Mouse (Mus musculus) adrenal gland, postnatal 25 days (tissue): ENCODE data around the gene Ccnd3. TPM values are rescaled to one million over a fixed set of nuclear protein-coding genes. Genes with fewer than 3 reads are reported as not detected.
A peak's percentile ranks its signal among the peaks of the same experiment; 100 is the strongest.

Experiments used
- DNase-seq: peaks from one replicate; pipeline ENCODE4 v3.0.0; 2021; ENCODE audit warnings: mixed read lengths
- total RNA-seq: library from RNA; stranded (reverse); gene quantifications from 2 replicates; pipeline ENCODE4 v1.2.3, GENCODE M21; 2021

Ccnd3 gene
- total RNA-seq, 1 experiment from 2014 or later = 385 TPM

DNA sequence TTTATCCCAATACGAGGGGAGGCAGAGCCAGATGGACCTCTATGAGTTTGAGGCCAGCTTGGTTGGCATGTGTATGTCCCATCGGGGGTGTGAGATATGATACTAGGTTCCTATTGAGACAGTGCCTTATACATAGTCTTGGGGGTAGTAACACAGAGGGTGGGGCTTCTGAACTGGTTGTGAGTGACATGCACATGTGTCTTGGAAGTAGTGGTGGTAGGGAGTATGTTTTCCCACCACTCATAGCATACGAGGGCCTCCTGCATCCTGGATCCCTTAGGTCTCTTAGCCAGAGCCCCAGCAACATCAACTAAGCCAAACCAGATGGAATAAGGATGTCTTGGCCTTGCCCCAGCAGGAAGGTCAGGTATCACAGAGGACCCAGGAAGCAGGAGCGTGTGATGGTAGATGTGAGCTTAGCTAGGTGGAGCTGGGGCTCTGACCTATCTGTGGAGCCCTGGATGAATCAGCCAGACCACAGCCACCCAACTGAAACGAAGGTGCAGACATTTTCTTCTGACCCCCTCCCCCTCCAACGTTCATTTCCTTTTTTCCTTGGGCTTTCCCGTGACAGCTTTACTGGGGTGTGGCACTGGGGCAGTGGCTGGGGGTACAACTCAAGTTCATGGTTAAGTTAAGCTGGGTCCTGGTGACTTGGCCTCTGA lies 10.5 kb downstream of the Ccnd3 start:
- no peak for DNase-seq

DNA sequence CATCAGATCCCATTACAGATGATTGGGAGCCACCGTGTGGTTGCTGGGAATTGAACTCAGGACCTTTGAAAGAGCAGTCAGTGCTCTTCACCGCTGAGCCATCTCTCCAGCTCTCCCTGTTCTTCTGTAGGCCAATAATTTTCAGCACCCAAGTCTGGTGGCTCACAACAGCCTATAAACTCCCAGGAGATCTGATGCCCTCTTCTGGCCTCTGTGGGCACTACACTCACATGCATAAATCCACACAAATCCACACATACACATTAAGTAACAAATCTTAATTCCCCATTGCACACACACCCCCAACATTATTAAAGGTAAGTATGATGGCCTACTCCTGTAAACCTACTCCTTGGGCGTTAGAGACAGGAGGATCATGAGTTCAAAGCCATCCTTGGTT lies 11.4 kb downstream of the Ccnd3 start:
- no peak for DNase-seq

DNA sequence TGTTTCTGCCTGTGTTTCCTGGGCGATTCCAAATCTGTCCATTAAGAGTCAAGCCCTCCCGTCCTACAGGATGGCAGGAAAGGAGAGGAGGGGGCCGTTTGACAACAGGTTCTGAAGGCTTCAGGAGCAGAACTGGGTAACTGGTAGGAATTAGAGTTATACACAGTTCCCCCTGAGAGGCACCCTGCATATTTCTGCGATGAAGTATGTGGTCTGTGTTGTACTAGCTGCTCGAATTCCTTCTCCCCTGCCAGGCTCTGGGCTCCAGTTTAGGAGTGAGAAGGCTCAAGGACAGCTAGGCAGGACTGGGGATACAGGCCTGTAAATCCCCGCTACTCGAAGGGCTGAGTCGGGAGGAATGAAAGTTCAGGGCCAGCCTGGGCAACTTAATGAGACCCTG lies 13.4 kb downstream of the Ccnd3 start:
- peak; percentile 28 for DNase-seq

DNA sequence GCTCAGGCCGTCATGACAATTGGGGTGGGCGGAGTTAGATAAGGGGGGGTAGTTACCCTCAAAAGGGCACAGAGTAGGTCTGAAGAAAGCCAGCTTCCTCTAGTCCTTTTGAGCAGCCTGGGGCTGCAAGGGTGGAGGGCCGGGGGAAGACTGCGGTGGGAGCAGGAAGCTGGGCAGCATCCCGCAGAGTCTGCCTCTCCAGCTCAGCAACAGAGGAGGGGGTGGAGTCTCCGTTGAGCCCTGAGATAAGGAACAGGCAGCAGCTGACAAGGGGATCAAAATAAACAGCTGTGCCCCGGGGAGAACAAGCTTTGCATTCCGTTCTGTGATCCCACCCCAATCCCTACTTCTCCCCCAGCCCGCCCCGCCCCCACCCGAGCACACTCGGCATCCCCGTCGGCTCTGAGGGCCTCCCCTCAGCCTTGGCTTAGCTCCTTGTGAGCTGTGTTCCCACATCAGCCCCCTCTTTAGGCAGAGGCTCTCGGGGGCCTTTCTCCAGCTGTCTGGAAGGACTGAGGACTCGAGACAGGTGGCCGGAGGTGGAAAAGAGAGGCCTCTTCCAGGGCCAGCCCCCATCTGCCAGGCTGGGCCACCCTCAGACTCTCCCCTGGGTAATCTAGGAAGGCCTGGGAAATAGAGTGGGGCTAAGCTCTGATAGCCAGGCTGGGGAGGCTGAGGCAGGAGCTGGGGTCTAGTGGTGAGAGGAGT lies 16.9 kb downstream of the Ccnd3 start:
- peak; percentile 31 for DNase-seq

DNA sequence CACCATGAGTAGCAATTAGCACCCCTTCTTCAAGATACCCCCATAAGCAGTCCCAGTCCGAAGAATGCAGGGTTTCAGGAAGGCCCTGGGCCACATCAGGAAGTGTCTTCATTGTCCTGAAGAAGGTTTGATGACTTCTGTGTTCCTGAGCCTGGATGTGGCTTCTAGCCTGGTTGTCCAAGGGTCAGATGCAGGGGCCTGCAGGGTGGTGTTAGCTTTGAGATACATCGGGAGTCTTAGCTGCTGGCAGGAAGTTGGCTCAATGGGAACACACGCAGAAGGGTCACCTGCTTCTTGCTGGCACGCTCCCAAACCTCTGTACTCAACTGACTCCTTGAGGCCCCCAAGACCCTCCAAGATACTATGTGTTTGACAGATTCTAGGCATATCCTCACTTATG lies 17.7 kb downstream of the Ccnd3 start:
- DNase-seq = no peak

DNA sequence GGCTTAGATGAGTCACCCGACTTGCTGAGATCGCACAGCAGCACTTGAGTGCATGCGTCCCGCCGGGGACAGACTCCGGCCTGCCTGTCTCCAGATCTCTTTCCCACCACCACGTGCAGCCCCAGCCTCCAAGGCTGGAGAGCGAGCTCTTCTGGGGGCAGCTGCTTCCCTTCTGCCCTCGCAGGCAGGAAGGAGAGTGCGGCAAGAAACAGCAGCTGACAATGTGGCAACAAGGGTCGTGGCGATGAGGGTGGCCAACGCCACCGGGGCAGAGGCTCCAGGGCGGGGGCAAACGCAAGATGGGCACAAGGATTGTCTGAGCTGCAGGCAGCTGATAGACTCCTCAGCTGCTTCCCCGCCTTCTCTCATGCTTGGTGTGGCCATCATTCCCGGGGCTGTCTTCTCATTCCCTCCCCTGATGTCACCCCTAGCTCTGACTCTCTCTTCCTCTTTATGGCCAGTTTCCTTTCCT lies 18.4 kb downstream of the Ccnd3 start:
- DNase-seq = peak; percentile 45

DNA sequence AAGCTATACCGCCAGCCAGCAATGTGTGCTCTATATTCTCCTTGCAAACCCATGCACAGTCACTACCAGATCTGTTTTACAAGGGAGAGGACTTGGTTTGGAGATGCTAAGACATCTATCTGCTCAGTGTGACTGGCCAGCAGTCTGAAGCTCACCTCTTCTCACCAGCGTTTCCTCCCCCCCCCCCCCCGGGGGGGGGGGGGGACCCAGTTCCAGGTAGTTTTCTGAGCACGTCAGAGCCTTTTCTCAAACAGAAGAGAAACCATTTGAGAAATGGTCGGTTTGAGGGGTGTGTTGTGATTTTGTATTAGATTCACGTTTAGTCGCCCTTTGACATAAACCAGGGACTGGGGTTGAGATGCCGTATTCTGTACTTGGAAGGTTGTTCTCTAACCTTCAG lies 19.2 kb downstream of the Ccnd3 start:
- DNase-seq = no peak

DNA sequence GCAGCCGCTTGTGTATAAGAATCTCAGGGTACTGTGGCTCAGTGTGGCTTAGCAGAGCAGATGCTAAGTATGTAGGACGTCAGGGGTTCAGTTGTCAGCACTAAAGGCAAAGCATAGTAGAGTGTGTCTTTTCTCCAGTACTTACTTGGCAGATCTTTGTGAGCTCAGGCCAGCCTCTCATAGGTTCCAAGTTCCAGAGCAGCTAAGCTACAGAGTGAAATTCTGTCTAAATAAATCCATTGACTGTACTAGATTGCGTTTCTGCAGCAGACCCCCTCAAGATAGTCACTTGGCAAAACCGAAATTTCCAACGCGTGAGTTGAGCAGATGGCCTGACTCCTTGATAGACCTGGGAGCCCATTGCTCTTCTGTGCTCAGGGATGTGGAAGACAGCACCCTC lies 20.1 kb downstream of the Ccnd3 start:
- DNase-seq = no peak

DNA sequence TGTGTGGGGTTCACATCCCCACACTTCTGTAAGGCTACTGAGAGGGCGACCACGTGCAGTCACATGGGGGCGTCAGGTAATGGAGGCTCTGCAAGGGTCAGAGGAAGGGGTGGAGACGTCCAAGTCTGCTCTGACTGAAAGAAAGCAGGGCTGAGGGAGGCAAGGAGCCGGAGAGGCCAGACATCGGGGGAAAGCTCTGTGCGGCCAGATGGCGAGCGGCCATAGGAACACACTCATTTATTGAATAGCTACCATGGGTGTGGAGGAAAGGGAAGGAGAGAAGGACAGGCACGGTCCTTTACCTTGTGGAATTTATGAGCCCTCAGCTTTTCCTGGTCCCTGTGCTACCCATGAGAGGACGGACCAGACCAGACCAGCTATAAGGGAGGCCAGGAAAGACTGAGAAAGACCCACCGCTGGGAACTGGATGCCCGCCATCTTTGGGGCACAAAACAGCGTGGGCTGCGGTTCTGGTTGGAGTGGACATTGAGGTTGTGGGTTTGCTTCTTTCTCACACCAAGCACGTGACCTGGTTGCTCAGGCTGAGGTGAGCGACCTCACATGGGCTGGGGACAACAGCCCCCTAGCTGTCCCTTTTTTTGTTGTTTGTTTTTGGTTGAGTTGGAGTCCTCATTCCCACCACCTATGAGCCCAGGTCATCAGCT lies 22.1 kb downstream of the Ccnd3 start:
- DNase-seq = no peak

DNA sequence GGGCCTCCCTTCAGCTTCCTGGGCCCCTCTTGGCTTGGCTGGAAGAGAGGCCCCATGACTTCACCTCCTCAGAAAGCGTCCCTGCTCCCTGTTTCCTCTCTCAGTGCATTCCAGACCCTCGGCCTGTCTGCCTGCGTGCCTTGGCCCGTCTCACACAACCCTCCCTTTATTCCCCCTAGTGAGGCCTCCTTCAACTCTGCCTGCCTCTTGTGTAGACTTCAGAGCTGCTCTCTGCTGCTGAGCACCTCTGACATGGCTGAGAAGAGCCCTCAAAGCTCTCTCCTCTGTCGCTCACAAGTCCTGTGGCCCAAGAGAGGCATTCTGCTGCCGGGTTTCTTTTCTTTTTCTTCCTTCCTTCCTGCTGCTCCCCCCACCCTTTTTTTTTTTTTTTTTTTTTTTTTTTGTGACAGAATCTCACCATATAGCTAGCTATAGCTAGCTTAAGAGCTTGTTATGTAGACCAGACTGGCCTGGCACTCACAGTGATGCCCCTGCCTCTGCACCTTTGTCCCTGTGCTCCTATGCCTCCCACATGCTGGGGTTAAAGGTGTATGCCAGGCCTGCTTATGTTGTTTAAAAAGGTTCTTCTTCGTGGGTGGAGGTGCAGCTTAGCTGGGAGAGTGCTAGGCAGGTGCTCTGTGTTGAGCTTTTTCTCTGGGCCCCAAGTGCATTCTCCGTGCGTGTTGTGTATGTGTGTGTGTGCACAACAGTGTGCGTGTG lies 22.9 kb downstream of the Ccnd3 start:
- DNase-seq = no peak

DNA sequence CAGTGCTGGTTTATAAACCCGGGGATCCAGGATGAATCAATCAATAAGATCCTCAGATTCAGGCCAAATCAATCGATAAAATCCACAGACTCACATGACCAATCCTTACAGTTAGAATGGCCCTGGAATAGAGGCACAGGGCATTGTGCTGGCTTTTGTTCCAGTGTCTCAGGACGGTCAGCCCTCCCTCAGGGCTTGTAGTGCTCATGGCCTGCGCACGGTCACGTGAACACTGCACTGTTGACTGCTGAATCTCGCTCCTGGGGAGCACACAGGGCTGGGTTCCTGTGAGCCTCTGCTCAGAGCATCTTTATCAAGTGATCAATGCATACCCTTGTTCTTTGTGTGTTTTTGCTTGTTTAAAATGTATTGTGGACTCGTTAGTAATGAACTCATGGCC lies 24.1 kb downstream of the Ccnd3 start:
- no peak for DNase-seq

DNA sequence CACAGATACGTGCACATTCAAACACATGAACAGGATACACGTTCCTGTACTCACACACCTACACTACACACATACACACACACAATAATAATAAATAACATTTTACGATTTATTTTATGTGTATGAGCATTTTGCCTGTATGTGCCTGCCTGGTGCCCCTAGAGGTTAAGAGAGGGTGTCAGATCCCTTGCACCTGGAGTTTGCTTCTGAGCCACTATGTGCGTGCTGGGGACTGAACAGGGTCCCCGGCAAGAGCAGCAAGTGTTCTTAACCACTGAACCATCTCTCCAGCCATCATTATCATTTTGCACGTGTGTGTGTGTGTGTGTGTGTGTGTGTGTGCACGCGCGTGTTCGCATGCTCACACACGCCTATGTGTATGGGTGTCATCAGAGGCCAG lies 24.7 kb downstream of the Ccnd3 start:
- no peak for DNase-seq

DNA sequence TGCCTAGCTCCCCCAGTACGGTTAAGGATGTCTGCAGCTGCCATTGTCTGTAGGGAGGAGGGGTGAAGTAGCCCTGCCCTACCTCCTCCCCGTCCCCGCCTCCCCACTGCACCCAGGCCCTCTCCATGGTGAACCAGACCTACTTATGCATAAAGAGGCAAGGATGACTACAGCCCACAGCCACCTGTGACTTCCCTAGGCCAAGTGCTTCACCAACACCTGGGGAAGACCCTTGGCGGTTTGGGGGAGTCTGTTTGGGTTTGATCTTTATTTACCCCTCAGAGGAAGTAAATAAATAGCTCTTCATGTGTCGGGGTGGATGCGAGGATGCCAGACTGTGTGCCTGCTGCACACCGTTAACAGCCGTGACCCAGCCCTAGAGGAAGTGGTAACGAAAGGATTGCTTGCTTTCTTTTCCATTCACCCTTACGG lies 26.6 kb downstream of the Ccnd3 start:
- no peak for DNase-seq

DNA sequence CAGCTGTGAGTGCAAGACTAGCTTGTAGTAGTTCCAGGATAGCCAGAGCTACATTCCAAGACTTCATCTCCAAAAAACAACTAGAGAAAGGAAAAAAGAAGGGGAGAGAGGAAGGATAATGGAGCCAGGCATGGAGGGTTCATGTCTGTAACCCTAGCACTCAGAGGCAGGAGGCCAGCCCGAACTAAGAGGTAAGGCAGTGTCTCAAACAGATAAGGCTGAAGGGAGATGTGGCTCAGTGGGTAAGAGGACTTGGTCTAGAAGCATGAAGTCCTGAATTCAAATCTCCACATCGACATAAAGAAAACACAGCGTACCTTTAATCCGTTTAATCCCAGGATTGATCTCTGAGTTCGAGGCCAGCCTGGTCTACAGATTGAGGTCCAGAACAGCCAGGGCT lies 27.5 kb downstream of the Ccnd3 start:
- no peak for DNase-seq

DNA sequence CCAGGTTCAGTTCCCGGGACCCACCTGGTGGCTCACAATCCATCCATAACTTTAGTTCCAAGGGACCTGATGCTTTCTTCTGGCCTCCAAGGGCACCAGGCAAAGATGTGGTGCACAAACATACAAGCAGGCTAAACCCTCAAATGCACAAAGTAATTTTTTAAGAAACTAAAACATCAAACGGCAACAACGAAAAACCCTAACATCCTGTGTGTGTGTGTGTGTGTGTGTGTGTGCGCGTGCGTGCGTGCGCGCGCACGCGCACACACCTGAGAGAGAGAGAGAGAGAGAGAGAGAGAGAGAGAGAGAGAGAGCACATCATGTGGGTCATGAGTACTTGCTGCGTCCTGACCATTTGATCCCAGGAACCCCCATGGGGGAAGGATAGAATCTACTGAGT lies 28.8 kb downstream of the Ccnd3 start:
- DNase-seq = no peak

DNA sequence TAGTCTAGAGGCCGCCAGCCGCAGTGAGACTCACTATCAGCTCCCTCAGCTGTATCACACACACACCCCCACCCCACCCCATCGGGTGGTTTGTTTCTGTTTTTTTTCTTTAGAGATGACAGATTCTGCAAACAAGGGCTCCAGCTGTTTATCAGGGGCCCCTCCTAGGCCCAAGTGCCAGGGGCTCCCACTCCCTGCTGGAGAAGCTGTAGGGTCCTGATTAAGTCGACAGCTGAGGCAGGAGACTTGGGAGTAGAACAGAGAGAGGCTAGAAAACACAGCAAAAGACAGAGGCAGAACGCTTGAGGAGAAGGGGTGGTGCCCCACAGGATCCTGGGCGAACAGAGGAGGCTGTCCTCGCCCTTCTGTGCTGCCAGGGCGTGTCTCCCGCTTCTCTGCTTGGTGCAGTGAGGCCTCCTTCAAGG lies 31.0 kb downstream of the Ccnd3 start:
- DNase-seq = no peak

DNA sequence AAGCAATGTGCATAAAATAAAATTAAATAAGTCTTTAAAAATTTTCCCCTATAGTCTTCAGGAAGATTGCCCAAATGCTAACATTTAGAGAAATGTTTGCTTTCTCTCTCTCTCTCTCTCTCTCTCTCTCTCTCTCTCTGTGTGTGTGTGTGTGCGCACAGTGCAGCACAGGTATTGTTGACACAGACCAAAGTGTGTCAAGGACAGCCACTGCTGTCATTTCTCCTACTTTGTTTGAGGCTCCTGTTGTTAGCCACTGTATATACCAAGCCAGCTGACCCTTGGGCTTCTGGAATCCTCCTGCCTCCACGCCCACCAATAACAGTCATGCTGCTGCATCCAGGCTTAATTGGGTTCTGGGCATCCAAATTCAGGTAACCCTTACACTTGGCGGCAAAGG lies 33.2 kb downstream of the Ccnd3 start:
- DNase-seq = no peak

DNA sequence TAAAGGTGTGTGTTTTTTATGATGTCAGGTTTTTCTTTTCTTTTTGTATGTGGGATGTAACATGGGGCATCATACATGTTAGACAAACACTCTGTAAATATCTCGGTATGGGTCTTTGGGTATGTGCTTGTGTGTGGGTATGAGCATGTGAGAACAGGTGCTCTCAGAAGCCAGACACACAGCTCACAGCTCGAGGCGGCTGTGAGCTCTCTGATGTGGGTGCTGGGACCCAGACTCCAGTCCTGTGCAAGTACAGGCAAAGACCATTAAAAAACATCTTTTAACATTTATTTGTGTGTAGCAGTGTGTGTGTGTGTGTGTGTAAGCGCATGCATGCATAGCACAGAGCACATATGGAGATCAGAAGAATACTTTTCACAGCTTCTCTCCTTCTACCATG lies 34.3 kb downstream of the Ccnd3 start:
- no peak for DNase-seq

DNA sequence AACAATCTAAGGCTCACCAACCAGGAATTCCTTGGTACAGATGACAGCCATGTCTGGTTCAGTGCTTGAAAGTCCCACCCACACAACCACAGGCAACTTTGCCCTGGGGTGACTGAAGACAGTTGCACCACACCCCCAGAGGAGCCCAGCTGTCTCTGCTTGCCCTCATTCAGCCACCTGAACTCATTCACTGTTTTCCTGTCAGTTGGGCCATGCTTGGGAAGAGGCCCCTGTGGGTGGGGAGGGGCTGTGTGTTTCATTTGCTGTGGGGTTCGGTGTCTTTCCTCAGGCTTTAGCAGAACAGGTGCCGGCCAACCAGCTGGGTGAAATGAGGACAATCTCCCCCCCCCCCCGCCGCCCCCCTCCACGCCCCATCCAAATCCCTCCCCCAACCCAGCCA lies 37.2 kb downstream of the Ccnd3 start:
- DNase-seq = no peak

DNA sequence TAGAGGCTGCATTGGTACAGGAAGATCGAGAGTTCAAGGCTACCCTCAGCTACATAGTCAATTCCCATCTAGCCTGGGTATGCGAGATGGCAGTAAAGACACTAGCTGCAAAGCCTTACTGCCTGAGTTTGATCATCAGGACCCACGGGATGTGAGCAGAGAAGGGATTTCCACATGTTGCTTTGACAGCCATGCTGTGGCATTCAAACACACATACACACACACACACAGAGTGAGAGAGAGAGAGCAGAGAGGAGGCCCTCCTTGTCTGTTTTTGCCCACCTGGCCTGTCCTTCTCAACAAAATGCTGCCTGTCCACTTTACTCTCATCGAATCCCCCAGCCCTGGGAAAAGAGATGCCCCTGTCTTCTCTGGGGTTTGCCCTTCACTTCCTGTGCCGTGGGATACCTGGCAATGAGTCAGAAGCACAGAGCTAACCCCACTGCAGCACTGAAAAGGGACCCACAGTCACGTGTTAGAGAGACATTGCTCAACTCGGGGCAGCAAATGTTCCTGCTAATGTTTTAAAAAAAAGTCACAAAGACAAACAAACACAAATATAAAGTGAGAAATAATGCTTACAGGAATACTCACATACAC lies 38.3 kb downstream of the Ccnd3 start:
- DNase-seq = no peak

DNA sequence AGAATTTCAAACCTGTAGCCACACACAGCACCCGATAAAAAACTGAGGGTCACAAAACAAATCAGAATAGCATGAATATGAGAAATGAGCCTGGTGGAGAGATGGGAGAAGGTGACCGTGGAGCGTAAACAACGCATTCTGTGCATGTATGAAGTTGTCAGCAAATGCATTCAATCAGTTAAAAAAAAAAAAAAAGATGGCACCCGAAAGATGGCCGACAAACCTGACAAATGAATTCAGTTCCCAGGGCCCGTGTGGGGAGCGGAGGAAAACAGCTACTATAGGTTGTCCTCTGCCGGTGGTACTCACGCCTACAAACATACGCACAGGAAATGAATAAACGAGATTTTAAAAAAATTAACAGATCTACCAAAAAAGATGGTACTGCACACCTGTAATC lies 40.3 kb downstream of the Ccnd3 start:
- DNase-seq = no peak

DNA sequence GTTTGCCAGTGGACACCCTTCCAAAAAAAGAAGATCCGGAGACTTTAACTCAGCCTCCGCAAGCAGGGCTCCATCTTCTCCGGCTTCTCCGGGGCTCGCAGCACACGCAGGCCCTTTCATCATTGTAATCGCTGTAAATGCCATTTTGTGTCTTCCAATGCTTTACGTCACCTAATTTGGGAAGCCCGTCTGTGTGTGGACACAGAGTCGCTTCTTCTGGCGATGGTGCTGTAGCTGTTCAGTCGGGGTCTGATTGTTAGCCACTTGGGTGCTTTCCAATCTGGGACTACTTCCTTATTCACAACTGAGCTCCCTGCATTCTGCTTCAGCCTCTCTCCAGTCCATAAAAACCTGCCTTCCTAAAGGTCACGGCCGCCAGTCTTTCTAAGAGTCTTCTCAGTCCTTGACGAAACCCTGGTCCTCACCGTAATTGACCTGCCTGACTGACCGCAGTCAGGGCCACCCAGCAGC lies 41.0 kb downstream of the Ccnd3 start:
- DNase-seq = peak; percentile 46
